Mouse (Mus musculus): ENCODE results near the gene Dcaf4. TPM values are rescaled to one million over a fixed set of nuclear protein-coding genes. Genes with fewer than 3 reads are reported as not detected.

The Dcaf4 gene
- polyA plus RNA-seq, 1 experiment: 19.5 TPM

DNA sequence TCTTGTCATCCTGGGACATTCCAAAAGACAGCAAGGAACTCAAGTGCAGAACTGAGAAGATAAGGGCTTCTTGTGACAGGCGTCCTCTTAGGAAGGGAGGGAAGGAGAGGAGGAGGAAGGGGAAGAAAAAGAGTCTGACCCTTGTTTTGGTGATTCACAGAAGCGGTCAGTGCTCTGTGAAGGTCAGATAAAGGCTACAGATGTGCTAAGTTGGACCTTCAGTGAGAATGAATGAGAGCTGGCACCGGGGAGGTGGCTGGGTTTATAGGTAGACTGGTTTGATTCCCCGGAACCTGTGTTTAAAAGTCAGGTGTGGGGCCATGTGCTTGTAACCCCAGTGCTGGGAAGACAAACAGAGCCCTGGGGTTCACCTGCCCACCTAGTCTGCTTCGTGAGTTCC, 8.4 kb downstream of the Dcaf4 start:
- TF ChIP-seq POLR2A (IDR thresholded peaks at IDR 0.05; ENCODE audit: borderline replicate concordance, extremely low read depth, low read depth, low read length) (no peak), CTCF (IDR thresholded peaks at IDR 0.05; ENCODE audit: insufficient read depth, low read length) (no peak)
- no peak overlapping the region for H3K4me3 ChIP-seq (replicated peaks; ENCODE audit: extremely low read depth, low read depth, low read length)
- WGBS: 89% methylated on average over 5 of the region's 5 CpGs
- no peaks in the 10 kb centered on the region for H3K4me1 ChIP-seq (ENCODE audit: control insufficient read depth, insufficient read depth, low read length)
- DNase-seq: no peak

DNA sequence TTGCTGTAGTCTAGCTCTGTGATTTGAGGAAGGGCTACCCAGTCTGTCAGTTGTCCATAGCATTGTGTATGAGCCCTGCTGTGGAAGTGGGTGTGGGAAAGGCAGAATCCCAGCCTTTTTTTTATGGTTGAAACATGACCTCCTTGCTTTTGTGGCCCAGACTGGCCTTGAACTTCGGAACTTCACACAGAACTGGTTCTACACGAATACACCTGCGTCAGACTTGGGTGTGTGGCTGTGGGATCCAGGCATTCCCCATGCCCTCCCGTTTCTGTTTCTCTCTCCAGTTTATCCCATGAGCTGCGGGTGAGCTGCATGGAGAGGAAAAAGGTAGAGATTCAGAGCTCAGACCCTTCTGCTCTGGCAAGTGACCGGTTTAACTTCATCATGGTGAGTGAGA, 11.7 kb downstream of the Dcaf4 start:
- TF ChIP-seq CTCF (IDR thresholded peaks at IDR 0.05; ENCODE audit: insufficient read depth, low read length): no peak
- TF ChIP-seq POLR2A (IDR thresholded peaks at IDR 0.05; ENCODE audit: borderline replicate concordance, extremely low read depth, low read depth, low read length): no peak
- H3K4me3 ChIP-seq (replicated peaks; ENCODE audit: extremely low read depth, low read depth, low read length): no peak overlapping the region
- H3K4me1 ChIP-seq (ENCODE audit: control insufficient read depth, insufficient read depth, low read length): no peaks in the 10 kb centered on the region
- WGBS: 90% methylated on average over 6 of the region's 6 CpGs
- no peak for DNase-seq

DNA sequence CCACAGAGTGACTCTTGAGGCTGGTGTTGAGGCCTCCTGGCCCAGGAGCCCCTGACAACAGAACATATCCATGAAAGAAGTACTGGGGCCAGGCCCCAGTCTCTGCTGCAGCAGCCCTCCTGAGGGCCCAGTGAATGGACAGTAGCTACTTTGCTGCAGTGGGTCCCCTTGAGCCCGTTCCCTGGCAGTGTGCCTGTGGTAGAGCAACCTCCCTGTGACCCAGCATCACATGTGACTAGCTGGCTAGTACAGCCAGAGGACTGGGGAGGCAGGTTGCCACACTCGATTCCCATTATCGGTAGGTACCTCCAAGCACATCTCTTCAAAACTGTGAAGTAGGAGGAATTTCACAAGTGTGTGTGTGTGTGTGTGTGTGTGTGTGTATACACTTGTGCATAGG, 12.7 kb downstream of the Dcaf4 start:
- no peak overlapping the region for H3K4me3 ChIP-seq (replicated peaks; ENCODE audit: extremely low read depth, low read depth, low read length)
- no peaks in the 10 kb centered on the region for H3K4me1 ChIP-seq (ENCODE audit: control insufficient read depth, insufficient read depth, low read length)
- 63% methylated on average over 3 of the region's 3 CpGs for WGBS
- TF ChIP-seq CTCF (IDR thresholded peaks at IDR 0.05; ENCODE audit: insufficient read depth, low read length): no peak
- no peak for TF ChIP-seq POLR2A (IDR thresholded peaks at IDR 0.05; ENCODE audit: borderline replicate concordance, extremely low read depth, low read depth, low read length)
- DNase-seq: no peak

DNA sequence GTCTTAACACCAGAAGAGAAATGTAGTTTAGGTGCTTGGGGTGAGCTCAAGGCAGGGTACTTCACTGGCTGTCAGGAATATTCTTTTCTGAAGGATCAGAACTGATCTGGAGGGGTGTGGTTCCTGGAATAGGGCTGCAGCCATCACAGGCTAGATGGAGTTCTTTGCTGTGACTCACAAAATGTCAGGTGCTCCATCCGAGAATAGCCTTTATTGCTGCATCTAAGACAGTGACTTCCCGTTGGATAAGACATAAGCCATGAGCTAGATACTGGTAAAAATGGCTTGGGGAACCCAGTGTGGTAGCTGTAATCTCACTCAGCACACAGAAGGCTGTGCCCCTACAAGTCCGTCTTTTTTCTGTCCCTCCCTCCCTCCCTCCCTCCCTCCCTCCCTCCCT, 13.9 kb downstream of the Dcaf4 start:
- Histone ChIP-seq H3K4me3 (replicated peaks; ENCODE audit: extremely low read depth, low read depth, low read length) (no peak overlapping the region), H3K4me1 (ENCODE audit: control insufficient read depth, insufficient read depth, low read length) (no peaks in the 10 kb centered on the region)
- no peak for DNase-seq
- WGBS: 74% methylated on average over 3 of the region's 3 CpGs
- TF ChIP-seq CTCF (IDR thresholded peaks at IDR 0.05; ENCODE audit: insufficient read depth, low read length): no peak
- TF ChIP-seq POLR2A (IDR thresholded peaks at IDR 0.05; ENCODE audit: borderline replicate concordance, extremely low read depth, low read depth, low read length): no peak

DNA sequence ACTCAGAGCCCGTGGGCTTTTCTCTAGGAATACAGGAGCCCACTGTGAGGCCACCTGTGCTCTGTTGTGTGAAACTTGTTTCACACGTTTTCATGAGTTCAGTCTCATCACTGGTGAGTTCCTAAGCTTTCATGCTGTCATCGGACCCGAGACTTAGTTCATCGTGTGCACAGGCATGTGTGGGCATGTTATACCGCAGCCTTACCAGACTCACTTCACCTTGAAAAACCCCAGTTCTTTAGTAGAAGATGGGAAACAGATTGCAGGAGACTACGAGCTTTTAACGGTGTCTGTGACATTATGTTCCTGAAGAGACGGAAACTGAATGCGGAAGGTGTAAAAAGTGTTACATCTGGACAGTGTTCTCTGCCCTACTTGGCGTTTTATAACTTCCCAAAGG, 15.2 kb downstream of the Dcaf4 start:
- Histone ChIP-seq H3K4me3 (replicated peaks; ENCODE audit: extremely low read depth, low read depth, low read length) (no peak overlapping the region), H3K4me1 (ENCODE audit: control insufficient read depth, insufficient read depth, low read length) (no peaks in the 10 kb centered on the region)
- DNase-seq: no peak
- WGBS: 90% methylated on average over 11 of the region's 11 CpGs
- TF ChIP-seq CTCF (IDR thresholded peaks at IDR 0.05; ENCODE audit: insufficient read depth, low read length) (no peak), POLR2A (IDR thresholded peaks at IDR 0.05; ENCODE audit: borderline replicate concordance, extremely low read depth, low read depth, low read length) (no peak)

DNA sequence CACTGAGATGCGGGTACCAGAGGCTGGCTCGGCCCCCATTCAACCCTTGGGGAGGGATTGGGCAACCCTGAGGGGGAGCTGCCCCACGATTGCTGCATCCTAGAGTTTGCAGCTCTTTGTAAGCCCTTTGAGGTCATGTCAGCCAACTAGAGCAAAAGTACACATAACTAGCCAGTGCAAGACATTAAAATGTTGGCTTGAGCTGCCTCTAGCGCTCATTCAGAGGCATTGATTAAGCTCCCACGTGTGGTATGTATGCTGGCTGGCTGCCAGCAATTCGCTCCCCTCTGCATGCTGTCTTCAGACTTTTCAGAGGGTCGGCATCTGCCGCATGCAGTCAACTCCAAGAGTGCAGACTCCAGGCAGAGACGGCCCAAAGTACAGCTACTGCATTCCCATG, 15.8 kb downstream of the Dcaf4 start:
- 71% methylated on average over 9 of the region's 9 CpGs for WGBS
- H3K4me3 ChIP-seq (replicated peaks; ENCODE audit: extremely low read depth, low read depth, low read length): no peak overlapping the region
- TF ChIP-seq POLR2A (IDR thresholded peaks at IDR 0.05; ENCODE audit: borderline replicate concordance, extremely low read depth, low read depth, low read length): no peak
- DNase-seq: no peak
- no peaks in the 10 kb centered on the region for H3K4me1 ChIP-seq (ENCODE audit: control insufficient read depth, insufficient read depth, low read length)

DNA sequence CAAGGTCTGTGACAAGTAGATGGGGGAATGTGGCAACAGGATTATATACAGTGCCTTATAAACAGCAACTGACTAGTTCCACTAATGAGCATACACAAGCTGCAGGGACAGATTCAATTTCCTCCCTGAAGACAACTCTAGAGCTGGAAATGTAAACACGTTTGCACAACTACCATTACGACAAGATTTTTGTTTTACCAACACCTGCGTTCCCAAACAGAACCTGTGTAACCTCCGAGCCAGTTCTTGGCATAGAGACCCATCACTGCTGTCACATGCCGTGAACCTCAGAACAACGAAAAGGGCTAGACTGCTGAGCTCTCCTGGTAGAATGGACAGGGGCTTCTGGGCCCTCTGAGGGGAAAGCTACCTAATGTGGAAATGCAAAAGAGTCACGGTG, 23.7 kb downstream of the Dcaf4 start:
- no peak for TF ChIP-seq POLR2A (IDR thresholded peaks at IDR 0.05; ENCODE audit: borderline replicate concordance, extremely low read depth, low read depth, low read length)
- TF ChIP-seq CTCF (IDR thresholded peaks at IDR 0.05; ENCODE audit: insufficient read depth, low read length): no peak
- H3K4me3 ChIP-seq (replicated peaks; ENCODE audit: extremely low read depth, low read depth, low read length): no peak overlapping the region
- 70% methylated on average over 7 of the region's 7 CpGs for WGBS
- H3K4me1 ChIP-seq (ENCODE audit: control insufficient read depth, insufficient read depth, low read length): no peaks in the 10 kb centered on the region
- no peak for DNase-seq

DNA sequence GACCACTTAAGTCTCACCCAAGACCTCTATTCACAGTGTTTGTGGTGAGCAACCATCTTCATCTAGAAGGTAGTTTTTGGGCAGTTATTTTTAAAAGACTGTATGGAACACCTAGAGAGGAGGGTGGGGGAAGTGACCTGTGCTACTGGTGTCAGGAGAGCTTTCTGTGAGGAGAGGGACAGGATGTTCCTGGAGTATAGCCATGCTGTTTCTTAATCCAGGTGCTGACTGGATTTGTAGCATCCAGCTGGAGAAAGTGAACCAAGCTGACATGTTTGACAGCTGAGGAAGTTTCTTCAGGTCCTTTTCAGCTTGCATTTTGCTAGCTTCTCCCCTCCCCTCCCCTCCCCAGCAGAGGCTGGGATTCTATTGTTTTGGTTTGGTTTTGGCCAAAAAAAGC, 24.5 kb downstream of the Dcaf4 start:
- no peaks in the 10 kb centered on the region for H3K4me1 ChIP-seq (ENCODE audit: control insufficient read depth, insufficient read depth, low read length)
- no peak overlapping the region for H3K4me3 ChIP-seq (replicated peaks; ENCODE audit: extremely low read depth, low read depth, low read length)
- DNase-seq: no peak
- no peak for TF ChIP-seq CTCF (IDR thresholded peaks at IDR 0.05; ENCODE audit: insufficient read depth, low read length)
- TF ChIP-seq POLR2A (IDR thresholded peaks at IDR 0.05; ENCODE audit: borderline replicate concordance, extremely low read depth, low read depth, low read length): no peak

DNA sequence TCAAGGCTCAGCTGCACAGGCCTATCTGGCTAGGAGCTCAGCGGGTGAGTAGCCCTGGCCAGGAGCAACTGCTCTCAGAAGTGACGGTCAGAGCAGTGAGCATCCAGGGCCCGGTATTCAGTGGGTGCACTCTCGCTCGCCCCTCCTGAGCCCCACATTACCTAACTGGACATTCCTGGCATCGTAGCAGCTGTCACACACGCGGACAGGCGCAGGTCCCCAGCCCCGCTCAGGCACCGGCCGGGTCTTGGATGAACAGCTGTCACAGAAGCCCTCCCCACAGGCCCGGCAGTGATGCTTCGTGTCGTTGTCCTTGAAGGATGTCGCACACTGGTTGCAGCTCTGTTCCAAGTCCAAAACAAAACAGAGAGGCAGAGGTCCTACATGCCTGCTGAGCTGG, 31.0 kb downstream of the Dcaf4 start:
- no peak for TF ChIP-seq CTCF (IDR thresholded peaks at IDR 0.05; ENCODE audit: insufficient read depth, low read length)
- TF ChIP-seq POLR2A (IDR thresholded peaks at IDR 0.05; ENCODE audit: borderline replicate concordance, extremely low read depth, low read depth, low read length): no peak
- WGBS: 90% methylated on average over 16 of the region's 16 CpGs
- DNase-seq: no peak
- Histone ChIP-seq H3K4me1 (ENCODE audit: control insufficient read depth, insufficient read depth, low read length) (no peaks in the 10 kb centered on the region), H3K4me3 (replicated peaks; ENCODE audit: extremely low read depth, low read depth, low read length) (no peak overlapping the region)

DNA sequence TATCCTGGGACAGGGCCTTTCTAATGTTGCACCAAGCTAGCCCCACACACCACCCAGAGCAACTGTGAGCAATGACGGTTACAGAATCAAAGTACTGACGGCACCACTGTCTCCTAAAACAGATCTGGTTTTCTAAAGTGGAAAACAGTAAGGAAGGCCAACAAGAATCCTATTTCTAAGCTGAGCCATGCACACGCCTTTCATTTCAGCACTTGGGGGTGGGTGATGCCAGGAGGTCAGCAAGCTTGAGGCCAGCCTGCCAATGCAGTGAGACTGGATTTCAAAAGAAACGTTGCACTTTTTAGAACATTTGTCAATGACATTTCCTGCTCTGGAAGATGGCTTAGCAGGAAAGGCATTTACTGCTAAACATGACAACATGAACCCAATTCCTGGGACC, 33.5 kb downstream of the Dcaf4 start:
- WGBS: 67% methylated on average over 4 of the region's 4 CpGs
- no peak for TF ChIP-seq CTCF (IDR thresholded peaks at IDR 0.05; ENCODE audit: insufficient read depth, low read length)
- no peak for TF ChIP-seq POLR2A (IDR thresholded peaks at IDR 0.05; ENCODE audit: borderline replicate concordance, extremely low read depth, low read depth, low read length)
- no peak for DNase-seq
- no peak overlapping the region for H3K4me3 ChIP-seq (replicated peaks; ENCODE audit: extremely low read depth, low read depth, low read length)
- H3K4me1 ChIP-seq (ENCODE audit: control insufficient read depth, insufficient read depth, low read length): no peaks in the 10 kb centered on the region

DNA sequence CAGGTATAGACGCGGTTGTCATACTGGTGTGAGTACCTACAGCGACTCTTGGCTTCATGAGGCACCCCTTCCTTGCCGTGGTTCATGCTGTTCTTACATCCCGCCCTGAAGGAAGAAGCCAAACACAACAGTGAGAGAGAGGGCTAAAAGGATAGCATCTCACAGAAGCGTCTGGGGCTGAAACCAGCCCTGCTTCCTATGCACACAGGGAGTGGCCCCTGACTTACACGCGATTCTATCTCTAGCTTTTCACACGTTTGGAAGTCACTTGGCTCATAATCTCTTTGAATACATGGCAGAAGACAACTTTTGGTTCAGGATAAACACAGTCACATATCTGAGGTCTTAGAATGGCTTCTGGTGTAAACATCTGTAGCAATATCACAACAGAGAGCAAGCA, 35.3 kb downstream of the Dcaf4 start:
- 47% methylated on average over 9 of the region's 9 CpGs for WGBS
- Histone ChIP-seq H3K4me1 (ENCODE audit: control insufficient read depth, insufficient read depth, low read length) (no peaks in the 10 kb centered on the region), H3K4me3 (replicated peaks; ENCODE audit: extremely low read depth, low read depth, low read length) (no peak overlapping the region)
- TF ChIP-seq POLR2A (IDR thresholded peaks at IDR 0.05; ENCODE audit: borderline replicate concordance, extremely low read depth, low read depth, low read length): no peak
- no peak for TF ChIP-seq CTCF (IDR thresholded peaks at IDR 0.05; ENCODE audit: insufficient read depth, low read length)
- no peak for DNase-seq
